Mouse (Mus musculus): ENCODE data around the gene Med29. TPM values are rescaled to one million over a fixed set of nuclear protein-coding genes. Genes with fewer than 3 reads are reported as not detected.
A peak's percentile ranks its signal among the peaks of the same experiment; 100 is the strongest.

Gene Med29
- polyA plus RNA-seq, 1 experiment from 2014 or later: 62.0 TPM

DNA sequence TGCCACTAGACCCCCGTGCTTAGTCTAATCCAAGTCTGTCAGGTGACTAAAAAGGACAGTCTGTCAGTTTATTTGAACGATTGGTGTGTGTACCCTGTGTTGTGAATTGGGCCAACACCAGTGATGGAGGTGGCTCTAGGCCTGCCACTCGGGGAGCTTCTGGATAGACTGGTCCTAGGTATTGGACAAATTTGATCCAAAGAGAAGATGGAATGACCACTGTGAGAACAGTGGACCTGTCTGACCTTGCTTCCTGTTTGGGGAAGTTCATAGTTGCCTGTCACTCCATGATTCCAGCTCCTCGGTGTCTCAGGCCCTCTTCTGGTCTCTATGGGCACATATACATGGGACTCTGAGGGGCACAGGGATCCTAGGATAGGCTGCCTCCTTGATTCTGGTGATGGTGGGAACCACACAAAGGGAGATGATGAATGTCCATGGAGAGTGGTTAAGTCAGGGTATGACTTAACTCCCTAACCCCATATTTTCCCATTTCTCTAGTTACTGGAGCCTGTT lies 40.8 kb downstream of the Med29 start:
- no peak for DNase-seq (ENCODE audit: low spot score)
- H3K36me3 ChIP-seq: peaks cover 39% of the 10 kb centered on the region
- no peaks in the 10 kb centered on the region for H3K27me3 ChIP-seq (ENCODE audit: insufficient read depth, poor library complexity, severe bottlenecking)
- 42% methylated on average over 4 of the region's 4 CpGs for whole genome bisulfite sequencing
- peak overlapping the region; percentile 97 for H3K27ac ChIP-seq
- no peaks in the 10 kb centered on the region for H3K9me3 ChIP-seq
- peak overlapping the region; percentile 89 for H3K4me3 ChIP-seq
- peaks cover 25% of the 10 kb centered on the region for H3K4me1 ChIP-seq

DNA sequence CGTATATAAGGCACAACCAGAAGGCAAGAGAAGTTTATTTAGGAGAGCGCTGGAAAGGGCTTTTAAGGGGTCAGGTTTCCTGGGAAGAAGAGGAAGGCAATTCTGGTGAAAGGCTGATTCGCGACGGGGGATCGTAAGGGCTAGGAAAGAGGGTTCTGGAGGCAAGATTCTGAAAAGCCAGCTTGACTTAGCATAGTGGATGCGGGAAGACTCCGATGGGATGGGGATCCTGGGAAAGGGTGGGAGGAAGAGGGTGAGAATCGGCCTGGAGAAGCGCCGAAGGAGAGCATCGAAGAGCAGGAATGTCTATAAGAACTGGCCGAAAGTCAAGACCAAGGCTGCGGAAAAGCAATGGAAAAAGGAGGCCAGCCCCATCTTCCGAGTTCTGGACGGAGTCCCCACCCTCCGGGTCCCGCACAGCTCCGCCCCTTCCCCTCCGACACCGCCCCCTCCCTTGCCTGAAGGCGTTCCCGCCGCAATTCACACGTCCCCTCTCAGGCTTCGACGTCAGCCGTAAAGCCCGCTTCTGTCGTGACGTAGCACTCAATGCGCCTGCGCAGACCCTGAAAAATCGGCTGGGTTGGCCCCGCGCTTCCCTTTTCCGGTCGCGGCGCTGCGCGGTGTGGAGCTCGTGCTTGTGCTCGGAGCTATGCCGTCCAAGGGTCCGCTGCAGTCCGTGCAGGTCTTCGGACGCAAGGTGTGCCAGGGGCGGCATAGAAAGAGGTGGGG lies 42.2 kb downstream of the Med29 start, which contains the start of gene Rps16:
Rps16 (plus strand) TSS at position 498 of the 729 bp plus-strand sequence.
- peak; percentile 99 for DNase-seq (ENCODE audit: low spot score)
- Histone ChIP-seq H3K27me3 (ENCODE audit: insufficient read depth, poor library complexity, severe bottlenecking) (no peaks in the 10 kb centered on the region), H3K4me3 (peak within 1 kb of the TSS; percentile 89), H3K36me3 (peaks cover 38% of the 10 kb centered on the region), H3K9me3 (no peaks in the 10 kb centered on the region), H3K27ac (peak within 1 kb of the TSS; percentile 97), H3K4me1 (peaks cover 18% of the 10 kb centered on the region)
- under 1% methylated on average over 50 of the region's 50 CpGs for WGBS

DNA sequence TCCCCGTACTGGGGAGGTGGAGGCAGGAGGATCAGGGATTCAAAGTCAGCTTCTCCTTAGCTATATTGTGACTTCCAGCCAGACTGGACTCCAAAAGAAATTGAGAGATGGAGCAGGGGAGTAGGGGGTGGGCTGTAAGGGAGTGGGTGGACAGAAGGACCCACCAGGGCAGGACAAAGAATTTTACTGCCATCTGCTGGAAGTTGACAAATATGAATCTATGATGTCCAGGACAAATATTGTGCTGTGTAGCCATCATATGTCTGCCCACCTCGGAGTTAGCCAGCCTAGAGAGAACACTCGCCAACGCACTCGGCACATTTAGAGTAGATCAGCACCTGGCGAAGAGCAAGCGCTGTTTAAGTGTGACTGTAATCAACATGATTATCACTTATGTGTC lies 43.9 kb downstream of the Med29 start:
- no peak for DNase-seq (ENCODE audit: low spot score)
- Histone ChIP-seq H3K4me1 (peaks cover 18% of the 10 kb centered on the region), H3K4me3 (no peak overlapping the region), H3K27ac (no peak overlapping the region), H3K36me3 (peaks cover 22% of the 10 kb centered on the region), H3K9me3 (no peaks in the 10 kb centered on the region), H3K27me3 (ENCODE audit: insufficient read depth, poor library complexity, severe bottlenecking) (no peaks in the 10 kb centered on the region)
- 81% methylated on average over 7 of the region's 7 CpGs for WGBS

DNA sequence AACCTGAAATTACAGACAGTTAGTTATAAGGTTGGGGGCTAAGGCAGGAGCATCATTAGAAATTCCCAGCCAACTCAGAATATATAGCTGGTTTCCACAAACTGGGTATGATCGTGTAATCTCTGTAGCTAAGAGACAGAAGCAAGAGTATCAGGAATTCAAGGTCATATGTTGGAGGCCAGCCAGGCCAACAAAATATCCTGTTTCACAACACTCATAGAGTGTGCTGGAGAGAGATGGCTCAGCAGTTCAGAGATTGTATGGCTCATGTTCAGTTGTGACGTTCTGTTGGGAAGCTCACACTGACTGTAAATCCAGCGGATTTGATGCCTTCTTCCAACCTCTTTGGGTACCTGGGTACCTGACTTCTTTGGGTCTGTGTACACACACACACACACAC lies 44.8 kb downstream of the Med29 start:
- no peak overlapping the region for H3K4me3 ChIP-seq
- 84% methylated on average over 3 of the region's 3 CpGs for WGBS
- H3K9me3 ChIP-seq: no peaks in the 10 kb centered on the region
- DNase-seq (ENCODE audit: low spot score): no peak
- H3K36me3 ChIP-seq: peaks cover 14% of the 10 kb centered on the region
- H3K4me1 ChIP-seq: peaks cover 18% of the 10 kb centered on the region
- no peaks in the 10 kb centered on the region for H3K27me3 ChIP-seq (ENCODE audit: insufficient read depth, poor library complexity, severe bottlenecking)
- H3K27ac ChIP-seq: no peak overlapping the region

DNA sequence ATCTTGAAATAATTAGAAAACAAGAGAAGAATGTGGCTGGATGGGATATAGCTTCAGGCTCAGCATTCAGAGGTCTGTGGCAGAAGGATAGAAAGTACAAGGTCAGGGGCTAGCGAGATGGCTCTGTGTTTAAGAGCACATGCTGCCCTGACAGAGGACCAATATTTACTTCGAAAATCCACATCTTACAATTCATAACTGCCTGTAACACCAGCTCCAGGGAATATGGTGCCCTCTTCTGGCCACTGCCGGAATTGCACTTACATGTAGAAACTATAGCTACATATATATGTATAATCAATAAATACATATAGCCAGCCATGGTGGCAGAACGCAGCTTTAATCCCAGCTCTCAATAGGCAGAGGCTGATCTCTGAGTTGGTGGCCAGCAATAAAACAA lies 47.9 kb downstream of the Med29 start:
- Histone ChIP-seq H3K9me3 (no peaks in the 10 kb centered on the region), H3K36me3 (no peaks in the 10 kb centered on the region), H3K27me3 (ENCODE audit: insufficient read depth, poor library complexity, severe bottlenecking) (no peaks in the 10 kb centered on the region), H3K4me3 (no peak overlapping the region), H3K4me1 (peaks cover 9% of the 10 kb centered on the region), H3K27ac (no peak overlapping the region)
- 10% methylated on average over 4 of the region's 4 CpGs for WGBS
- no peak for DNase-seq (ENCODE audit: low spot score)

DNA sequence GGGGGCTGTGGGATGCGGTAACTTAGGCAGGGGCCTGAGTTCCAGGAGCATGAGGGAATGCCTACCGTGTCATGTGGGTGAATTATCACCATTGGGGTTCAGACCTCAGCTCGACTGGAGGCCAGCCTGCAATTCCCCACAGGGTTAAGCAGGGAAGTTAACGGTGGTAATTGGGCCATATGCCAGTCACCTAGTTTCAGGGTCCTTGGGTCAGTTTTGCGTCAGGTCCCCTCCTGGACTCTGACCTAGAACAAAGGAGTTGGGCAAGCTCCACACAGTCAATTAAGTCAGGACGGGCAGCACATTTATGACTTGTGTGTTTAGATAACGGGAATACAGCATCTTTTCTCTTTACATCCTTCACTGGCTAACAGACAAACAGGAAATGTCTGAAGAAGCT lies 51.1 kb downstream of the Med29 start:
- WGBS: 45% methylated on average over 7 of the region's 7 CpGs
- Histone ChIP-seq H3K4me1 (peaks cover 19% of the 10 kb centered on the region), H3K4me3 (no peak overlapping the region), H3K27ac (peak overlapping the region; percentile 19; the same call in 1 of the 2 replicates), H3K36me3 (no peaks in the 10 kb centered on the region), H3K9me3 (no peaks in the 10 kb centered on the region), H3K27me3 (ENCODE audit: insufficient read depth, poor library complexity, severe bottlenecking) (no peaks in the 10 kb centered on the region)
- DNase-seq (ENCODE audit: low spot score): no peak

DNA sequence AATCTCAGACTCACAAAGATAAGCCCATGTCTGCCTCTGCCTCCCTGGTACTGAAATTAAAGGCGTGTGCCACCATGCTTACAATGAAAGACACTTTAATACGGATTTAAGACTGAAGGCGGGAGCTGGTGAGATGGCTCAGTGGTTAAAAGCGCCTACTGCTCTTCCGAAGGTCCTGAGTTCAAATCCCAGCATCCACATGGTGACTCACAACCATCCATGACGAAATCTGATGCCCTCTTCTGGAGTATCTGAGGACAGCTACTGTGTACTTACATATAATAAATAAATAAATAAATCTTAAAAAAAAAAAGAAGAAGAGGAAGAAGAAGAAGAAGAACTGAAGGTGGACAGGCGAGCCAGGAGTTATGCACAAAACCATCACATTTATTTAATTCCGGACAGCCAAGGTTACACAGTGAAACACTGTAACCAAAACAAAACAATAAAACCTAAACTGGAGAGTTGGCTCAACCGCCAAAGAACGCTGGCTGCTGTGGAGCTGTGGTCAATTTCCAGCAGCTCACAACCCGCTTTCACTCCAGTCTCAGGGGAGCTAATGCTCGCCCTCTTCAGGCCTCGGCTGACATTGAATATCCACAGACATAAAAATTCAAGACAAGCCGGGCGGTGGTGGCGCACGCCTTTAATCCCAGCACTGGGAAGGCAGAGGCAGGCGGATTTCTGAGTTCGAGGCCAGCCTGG lies 53.1 kb downstream of the Med29 start:
- Histone ChIP-seq H3K4me3 (peak overlapping the region; percentile 84), H3K4me1 (peaks cover 25% of the 10 kb centered on the region), H3K27me3 (ENCODE audit: insufficient read depth, poor library complexity, severe bottlenecking) (no peaks in the 10 kb centered on the region), H3K27ac (peak overlapping the region; percentile 95), H3K36me3 (peaks cover 12% of the 10 kb centered on the region; the same call in 1 of the 2 replicates), H3K9me3 (no peaks in the 10 kb centered on the region)
- no peak for DNase-seq (ENCODE audit: low spot score)
- whole genome bisulfite sequencing: 76% methylated on average over 19 of the region's 19 CpGs

DNA sequence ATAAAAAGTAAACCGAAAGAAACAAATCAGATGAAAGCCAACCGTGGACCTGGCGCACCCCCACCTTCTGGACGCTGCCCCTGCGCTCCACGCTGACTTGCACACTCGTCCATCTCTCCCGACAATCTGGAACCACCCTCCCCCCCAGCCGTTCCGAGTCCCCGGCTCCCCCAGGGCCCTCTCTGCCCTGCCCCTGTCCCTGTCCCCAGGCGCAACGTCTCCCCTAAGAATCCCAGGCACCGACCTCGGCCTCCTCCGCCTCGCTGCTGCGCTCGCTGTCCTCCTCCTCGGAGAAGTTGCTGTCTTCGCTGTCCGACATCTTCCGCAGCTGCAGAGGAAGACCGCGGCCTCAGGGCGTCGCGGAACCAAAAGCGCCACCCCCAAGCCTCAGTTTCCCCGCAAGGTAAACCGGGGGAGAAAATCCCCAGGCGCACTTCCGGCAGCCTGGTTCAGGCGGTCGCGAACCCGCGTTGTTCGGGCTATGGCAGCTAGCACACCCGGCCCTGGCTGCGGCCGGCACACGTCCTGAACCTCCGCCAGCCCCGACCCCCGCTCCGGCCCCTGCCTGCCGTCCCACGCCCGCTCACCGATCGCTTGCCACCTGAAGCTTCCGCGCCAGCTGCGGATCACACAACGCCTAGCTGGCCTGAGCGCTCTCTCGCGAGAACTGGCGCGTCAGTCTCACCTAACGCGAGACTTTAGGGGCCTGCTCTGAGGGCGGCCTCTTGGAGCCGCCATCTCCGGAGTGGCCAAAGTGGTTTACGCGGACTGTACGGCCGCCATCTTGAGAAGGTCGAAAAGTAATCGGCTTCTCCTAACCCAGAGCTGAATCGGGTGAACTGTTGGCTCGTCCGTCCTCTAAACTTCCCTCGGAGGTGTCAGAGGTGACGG lies 54.2 kb downstream of the Med29 start, which contains the start of gene Supt5:
Supt5 (minus strand) TSS at position 639 of the 891 bp plus-strand sequence.
- Histone ChIP-seq H3K36me3 (peaks cover 17% of the 10 kb centered on the region), H3K27ac (peak within 1 kb of the TSS; percentile 95), H3K4me1 (peaks cover 25% of the 10 kb centered on the region), H3K4me3 (peak within 1 kb of the TSS; percentile 84), H3K27me3 (ENCODE audit: insufficient read depth, poor library complexity, severe bottlenecking) (no peaks in the 10 kb centered on the region), H3K9me3 (no peaks in the 10 kb centered on the region)
- peak; percentile 98 for DNase-seq (ENCODE audit: low spot score)
- WGBS: under 1% methylated on average over 77 of the region's 77 CpGs

Other genes with a start within 250 kb of the Med29 start
- gene Fbl, start 223.0 kb downstream of the Med29 start, polyA plus RNA-seq (2016; fragmentation: Nextera tagmentation; extraction: Ambion mirVana): 101 and 140 TPM in 2 replicates
- 9.9 and 10.4 TPM in 2 replicates for gene Dyrk1b, start 213.2 kb downstream of the Med29 start, polyA plus RNA-seq (2016; fragmentation: Nextera tagmentation; extraction: Ambion mirVana)
- 0.90 and 1.4 TPM in 2 replicates for gene Eid2, start 124.8 kb downstream of the Med29 start, polyA plus RNA-seq (2016; fragmentation: Nextera tagmentation; extraction: Ambion mirVana)
- gene Eid2b, start 115.0 kb downstream of the Med29 start, polyA plus RNA-seq (2016; fragmentation: Nextera tagmentation; extraction: Ambion mirVana): 5.6 and 7.1 TPM in 2 replicates
- not detected in 2 replicates for gene Selenov, start 101.5 kb downstream of the Med29 start, polyA plus RNA-seq (2016; fragmentation: Nextera tagmentation; extraction: Ambion mirVana)
- 0.18 and 0.68 TPM in 2 replicates for gene Dll3, start 90.5 kb downstream of the Med29 start, polyA plus RNA-seq (2016; fragmentation: Nextera tagmentation; extraction: Ambion mirVana)
- 171 and 189 TPM in 2 replicates for gene Timm50, start 80.6 kb downstream of the Med29 start, polyA plus RNA-seq (2016; fragmentation: Nextera tagmentation; extraction: Ambion mirVana)
- gene Supt5, start 54.0 kb downstream of the Med29 start, polyA plus RNA-seq (2016; fragmentation: Nextera tagmentation; extraction: Ambion mirVana): 88.5 and 90.7 TPM in 2 replicates
- gene Rps16, start 42.1 kb downstream of the Med29 start, polyA plus RNA-seq (2016; fragmentation: Nextera tagmentation; extraction: Ambion mirVana): 726 and 844 TPM in 2 replicates
- 68.3 and 75.1 TPM in 2 replicates for gene Plekhg2, start 20.1 kb downstream of the Med29 start, polyA plus RNA-seq (2016; fragmentation: Nextera tagmentation; extraction: Ambion mirVana)
- 13.7 and 15.1 TPM in 2 replicates for gene Zfp36, start 12.5 kb downstream of the Med29 start, polyA plus RNA-seq (2016; fragmentation: Nextera tagmentation; extraction: Ambion mirVana)
- gene Paf1, start 243 bp upstream of the Med29 start, polyA plus RNA-seq (2016; fragmentation: Nextera tagmentation; extraction: Ambion mirVana): 79.8 and 81.3 TPM in 2 replicates
- 7.5 and 8.7 TPM in 2 replicates for gene Gmfg, start 44.7 kb upstream of the Med29 start, polyA plus RNA-seq (2016; fragmentation: Nextera tagmentation; extraction: Ambion mirVana)
- 1.5 and 1.9 TPM in 2 replicates for gene Lrfn1, start 59.3 kb upstream of the Med29 start, polyA plus RNA-seq (2016; fragmentation: Nextera tagmentation; extraction: Ambion mirVana)
- not detected in 2 replicates for gene Ifnl2, start 117.7 kb upstream of the Med29 start, polyA plus RNA-seq (2016; fragmentation: Nextera tagmentation; extraction: Ambion mirVana)
- not detected in 2 replicates for gene Ifnl3, start 130.1 kb upstream of the Med29 start, polyA plus RNA-seq (2016; fragmentation: Nextera tagmentation; extraction: Ambion mirVana)
- not detected in 2 replicates for gene Sycn, start 148.2 kb upstream of the Med29 start, polyA plus RNA-seq (2016; fragmentation: Nextera tagmentation; extraction: Ambion mirVana)
- gene Nccrp1, start 154.5 kb upstream of the Med29 start, polyA plus RNA-seq (2016; fragmentation: Nextera tagmentation; extraction: Ambion mirVana): not detected in 2 replicates
- gene Samd4b, start 205.4 kb upstream of the Med29 start, polyA plus RNA-seq (2016; fragmentation: Nextera tagmentation; extraction: Ambion mirVana): 24.5 and 29.7 TPM in 2 replicates
- 47.2 and 53.0 TPM in 2 replicates for gene Pak4, start 205.5 kb upstream of the Med29 start, polyA plus RNA-seq (2016; fragmentation: Nextera tagmentation; extraction: Ambion mirVana)
- 0.34 TPM in 1 of 2 replicates, not detected in the other for gene Acp7, start 238.6 kb upstream of the Med29 start, polyA plus RNA-seq (2016; fragmentation: Nextera tagmentation; extraction: Ambion mirVana)